Mouse (Mus musculus) Muller cell, postnatal 12 days (primary cell): ENCODE data around the gene Srgap2.
"Not testable (repeated sequence)": the region's sequence is repeated elsewhere in the genome, so short reads cannot be mapped to it uniquely, and the experiment has no call there.

Experiments
- DNase-seq: peaks from one replicate; pipeline ENCODE4 v3.0.0-alpha.2; 2015; ENCODE audit errors: inconsistent ontology term

Gene Srgap2

DNA sequence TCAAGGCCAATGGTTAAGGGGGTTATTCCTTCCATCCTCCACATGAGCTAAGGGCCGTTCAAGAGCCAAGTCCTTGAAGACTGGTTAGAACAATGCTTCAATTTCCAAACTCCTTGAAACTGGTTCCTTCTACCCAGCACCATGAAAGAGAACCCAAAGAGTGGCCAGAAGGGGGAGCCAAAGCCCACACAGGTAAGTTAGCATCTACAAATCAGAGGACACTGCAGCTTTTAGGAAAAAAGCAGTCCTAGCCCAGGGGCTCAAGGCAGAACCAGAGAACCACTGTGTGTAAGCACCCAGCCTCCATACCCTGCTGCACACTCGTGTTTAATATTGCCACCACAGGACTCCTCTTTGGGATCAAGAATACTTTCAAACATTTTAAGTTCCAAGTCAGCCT, 236.5 kb downstream of the Srgap2 start:
- DNase-seq = peak; percentile 26

- DNase-seq = no peak
These were observed 238.2 kb downstream of the Srgap2 start for GRCm38 (mm10) chr1:131288938-131289337.

DNA sequence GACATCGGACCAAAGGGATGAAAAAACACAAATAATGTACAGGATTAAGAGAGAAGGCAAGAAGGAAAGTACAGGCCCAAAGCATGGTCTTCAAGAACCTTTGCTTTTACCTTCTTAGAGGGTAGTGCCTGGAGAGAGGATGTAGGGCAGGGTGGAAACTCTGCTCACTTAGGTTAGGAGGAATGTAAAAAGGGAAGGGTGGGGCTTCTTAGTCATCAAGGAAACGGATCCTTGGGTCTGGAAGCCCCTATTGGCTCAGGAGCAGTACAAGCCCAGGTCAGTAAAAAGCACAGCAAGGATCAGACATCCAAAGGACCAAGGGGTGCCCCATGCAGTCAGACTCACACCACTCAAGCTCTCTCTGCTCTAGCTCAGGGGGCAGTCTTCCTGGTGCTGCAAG, 239.9 kb downstream of the Srgap2 start:
- DNase-seq = no peak

DNA sequence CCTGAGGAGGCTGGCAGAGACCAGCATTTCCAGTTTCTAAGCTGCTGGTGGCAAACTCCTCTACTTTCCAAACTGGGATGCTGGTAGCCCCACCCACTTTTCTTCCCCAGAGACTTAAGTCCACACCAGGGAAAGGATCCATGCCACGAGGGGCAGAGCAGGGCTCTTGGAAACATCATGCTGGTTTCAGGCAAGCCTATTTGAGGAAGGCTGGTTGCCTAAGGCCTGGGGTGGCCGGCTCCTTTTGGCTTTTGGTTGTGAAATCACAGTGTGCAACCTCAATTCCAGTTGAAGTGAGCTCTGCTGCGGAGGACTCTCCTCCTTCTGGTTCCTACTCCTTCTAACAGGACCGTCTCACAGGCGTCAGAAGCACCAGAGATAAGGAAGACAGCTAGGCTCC, 240.3 kb downstream of the Srgap2 start:
- no peak for DNase-seq

DNA sequence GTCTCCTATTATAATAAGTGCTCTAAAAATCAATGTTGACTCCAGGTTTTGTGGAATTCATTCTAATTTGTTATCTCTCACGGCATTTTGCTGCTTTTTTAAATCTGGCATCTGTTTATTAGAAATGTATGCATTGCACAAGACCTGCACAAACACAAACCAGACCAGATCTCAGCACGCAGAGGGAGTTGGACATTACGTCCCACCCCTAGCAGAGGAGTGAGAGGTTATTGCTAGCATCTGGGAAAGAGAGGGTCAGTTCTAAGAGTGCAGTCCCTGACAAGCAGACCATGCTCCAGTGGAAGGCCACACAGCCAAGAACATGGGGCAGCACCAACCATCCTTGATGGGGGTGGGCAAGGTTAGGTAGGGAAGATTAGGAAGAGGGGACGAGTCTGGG, 242.5 kb downstream of the Srgap2 start:
- no peak for DNase-seq

DNA sequence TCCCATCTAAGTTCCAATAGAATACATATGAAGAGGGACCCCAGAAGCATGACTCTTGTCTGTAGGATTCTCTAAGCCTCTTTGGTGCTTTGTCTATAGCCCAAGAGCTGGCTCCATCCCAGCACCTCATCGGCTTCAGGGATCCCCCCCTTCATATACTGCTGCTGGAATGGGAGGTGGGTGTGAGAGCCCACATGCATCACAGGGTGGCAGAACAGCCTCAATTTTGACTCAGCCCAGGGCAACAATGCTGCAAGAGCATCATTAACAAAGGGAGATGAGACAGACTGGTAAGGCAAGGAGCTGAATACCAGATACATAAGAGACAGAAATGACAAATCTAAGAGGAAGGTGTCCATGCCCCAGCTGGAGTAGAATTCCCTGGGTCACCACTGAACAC, 243.0 kb downstream of the Srgap2 start:
- no peak for DNase-seq

DNA sequence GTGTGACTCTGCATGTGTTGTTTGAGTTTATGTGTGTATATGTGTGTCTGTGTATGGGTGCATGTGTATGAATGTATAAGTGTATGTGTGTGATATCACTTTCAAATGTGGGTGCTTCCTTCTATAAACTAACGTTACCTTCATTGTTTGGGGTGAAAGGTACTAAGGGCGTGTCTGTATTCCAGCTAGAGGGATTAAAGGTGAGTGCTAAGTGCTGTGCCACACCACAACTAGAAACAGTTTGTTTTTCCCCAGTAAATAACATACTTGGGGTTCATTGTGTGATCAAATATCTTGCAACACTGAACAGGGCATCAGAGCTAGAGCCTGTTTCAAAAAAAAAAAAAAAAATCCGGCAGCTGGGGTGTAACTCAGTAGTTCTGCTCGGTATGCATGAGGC, 245.4 kb downstream of the Srgap2 start:
- DNase-seq = no peak

GRCm38 (mm10) chr1:131280280-131280679, 246.9 kb downstream of the Srgap2 start:
- DNase-seq = no peak

DNA sequence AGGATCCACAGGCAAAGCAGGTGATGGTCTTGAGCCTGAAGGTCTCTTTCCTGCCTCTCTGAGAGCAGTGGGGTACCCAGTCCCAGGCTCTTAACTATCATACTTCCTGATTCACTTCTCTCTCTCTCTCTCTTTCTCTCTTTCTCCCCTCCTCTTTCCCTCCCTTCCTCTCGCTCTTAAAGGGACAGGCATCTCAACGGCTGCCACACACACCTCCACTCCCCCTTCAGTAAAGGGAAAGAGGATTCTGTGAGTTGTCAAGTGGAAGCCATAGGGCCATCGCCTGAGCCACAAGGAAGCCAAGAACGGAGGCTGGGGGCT, 247.7 kb downstream of the Srgap2 start, which contains the start of gene Ikbke:
TSS of gene Ikbke (minus strand) at position 151 of the 321 bp plus-strand sequence.
- DNase-seq = no peak

DNA sequence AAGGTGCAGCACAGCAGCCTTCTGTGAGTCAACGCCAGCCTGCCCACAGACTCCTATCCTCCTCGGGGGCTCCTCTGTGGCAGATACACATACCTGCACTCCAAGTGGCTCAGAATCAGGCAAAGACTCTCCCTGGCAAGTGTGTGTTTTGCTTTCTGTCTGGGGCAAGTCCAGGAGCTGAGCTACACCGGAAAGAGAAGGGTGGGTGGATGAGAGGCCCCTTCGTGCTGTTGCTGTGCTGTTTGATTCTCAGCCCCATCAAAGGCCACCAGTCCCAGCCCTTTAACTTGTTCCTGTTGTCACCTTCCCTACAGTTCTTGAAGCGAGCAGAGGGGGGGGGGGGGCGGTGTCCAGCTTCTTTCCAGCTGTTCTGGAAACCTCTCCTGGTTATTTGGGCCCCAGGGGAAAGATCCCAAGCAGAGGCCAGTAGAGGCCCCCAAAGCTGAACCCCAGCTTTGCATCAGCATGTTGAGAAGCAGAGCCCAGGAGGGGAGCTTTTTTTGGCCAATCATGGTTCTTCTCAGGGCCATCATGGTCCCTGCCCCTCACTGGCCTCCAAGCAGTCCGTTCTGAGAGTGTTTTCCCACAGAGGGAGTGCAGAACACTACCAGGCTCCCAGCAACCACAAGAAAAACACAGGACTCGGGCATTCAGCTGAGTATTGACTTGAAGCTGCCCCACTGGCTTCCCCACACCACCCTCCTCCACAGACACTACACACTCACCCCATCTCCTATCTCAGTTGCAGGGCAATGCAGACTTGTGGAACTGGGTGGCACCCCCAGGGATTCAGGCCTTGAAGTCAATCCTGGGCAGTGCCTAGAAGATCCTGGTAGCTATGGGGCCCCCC, 248.3 kb downstream of the Srgap2 start:
- DNase-seq = peak; percentile 20

- DNase-seq = no peak
These were observed 250.3 kb downstream of the Srgap2 start for GRCm38 (mm10) chr1:131276831-131277230.

DNA sequence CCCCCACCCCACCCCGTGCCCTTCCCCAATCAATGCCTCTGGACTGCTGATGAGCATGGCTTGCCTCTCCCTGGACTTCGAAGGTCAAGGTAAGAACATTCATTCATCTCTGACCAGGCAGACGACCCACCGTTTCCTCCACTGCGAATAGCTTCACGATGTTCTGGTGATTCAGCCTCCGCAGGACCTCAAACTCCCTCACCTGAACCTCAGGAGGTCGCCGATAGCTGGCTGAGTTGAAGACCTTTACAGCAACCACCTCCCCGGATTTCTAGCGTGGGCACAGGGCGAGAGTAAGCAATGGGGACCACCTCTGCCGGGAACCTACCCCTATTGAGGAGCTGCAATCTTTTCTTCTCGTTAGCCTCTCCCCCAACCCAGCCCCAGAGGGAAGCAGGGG, 251.6 kb downstream of the Srgap2 start:
- no peak for DNase-seq

DNA sequence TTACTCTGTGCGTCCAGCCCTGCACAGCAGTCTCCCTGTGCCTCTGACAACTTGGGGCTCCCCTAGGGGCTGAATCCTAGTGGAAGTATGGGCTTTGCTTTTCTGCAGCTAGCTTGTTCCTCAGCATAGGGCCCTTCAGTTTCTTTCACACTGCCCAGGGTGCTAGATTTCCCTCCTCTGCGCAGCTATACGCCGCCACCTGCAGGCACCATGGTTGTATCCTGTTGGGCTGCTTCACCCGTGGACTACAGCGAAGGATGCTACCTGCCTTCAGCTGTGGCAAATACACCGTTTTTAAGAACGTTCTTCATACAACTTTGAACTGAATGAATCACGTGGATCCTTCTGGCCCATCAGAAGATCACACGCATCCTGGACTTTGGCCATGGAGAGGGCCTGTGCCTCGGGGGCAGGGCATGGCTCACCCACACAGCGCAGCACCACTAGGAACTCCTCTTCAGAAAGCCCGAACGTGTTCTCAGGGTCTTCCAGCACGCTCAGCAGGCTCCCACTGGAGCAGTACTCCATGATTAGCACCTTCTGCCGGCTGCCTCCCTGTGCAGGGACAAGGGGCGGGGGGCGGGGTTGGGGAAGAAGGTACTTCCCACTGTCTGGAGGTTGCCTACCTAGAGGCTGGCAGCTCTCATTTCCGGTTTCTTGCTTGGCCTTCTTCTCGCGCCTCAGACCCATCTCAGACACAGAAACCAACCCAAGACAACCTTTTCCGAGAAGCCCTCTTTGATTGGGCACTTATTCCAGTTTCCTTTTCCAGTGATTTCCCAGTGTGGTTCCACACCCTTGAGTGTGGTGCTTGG, 252.2 kb downstream of the Srgap2 start:
- DNase-seq = no peak

DNA sequence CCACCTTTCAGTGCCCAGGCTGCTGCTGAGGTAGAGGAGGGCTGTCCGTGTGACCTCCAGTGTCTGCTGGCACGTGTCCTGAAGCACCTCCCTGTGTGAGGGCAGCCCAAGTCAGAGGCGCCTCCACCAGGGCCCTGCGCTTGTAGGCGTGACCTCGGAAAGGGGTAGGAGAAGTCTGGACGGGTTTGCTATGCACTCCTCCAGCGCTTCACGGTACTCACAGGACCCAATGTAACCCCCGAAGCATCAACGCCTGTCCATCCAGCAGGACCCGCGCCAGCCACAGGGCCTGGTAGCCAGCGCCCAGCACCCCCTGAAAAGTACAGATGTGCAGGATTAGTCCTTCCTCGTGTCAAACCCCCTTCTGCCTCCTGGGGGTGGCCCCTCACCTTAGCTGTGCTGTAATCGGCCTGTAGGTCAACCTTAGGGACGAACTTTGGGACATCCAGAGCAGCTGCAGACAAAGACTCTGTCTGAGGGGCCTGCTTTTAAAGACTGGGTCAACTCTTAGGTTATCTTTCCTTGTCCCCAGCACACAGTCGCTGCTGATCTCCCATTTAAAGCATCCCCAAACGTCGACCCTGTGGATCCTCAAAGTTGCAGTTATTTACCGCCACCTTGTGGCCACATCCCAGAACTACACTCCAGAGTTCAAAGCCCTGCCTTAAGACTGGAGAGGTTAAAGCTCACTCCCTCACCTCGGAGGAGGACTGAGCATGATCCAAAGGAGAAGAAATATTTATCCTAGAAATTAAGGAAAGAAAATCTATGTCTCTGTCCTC, 257.2 kb downstream of the Srgap2 start:
- DNase-seq = peak; percentile 40

GRCm38 (mm10) chr1:131268776-131269175, 258.4 kb downstream of the Srgap2 start:
- no peak for DNase-seq

- DNase-seq = no peak
These were observed 263.2 kb downstream of the Srgap2 start for GRCm38 (mm10) chr1:131263905-131264304.

DNA sequence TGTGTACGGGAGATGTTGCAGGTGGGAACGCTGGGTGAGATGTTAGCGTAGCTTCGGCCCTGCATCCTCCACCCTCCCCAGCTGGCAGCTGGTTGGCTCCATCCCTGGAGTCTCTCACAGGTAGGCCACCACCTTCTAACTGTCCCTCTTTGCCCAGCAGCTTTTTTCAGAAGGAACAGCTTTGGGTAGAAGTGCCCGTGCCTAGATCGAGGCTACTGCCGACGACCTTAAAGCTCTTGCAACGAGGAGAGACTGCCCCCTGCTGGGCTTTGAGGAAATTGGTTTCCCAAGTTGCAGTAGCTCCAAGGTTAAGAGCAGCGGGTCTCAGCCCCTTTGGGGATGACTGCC, 266.9 kb downstream of the Srgap2 start:
- DNase-seq = peak; percentile 62

- DNase-seq = no peak
These were observed 267.4 kb downstream of the Srgap2 start for GRCm38 (mm10) chr1:131259632-131260308.

GRCm38 (mm10) chr1:131257288-131257687, 269.9 kb downstream of the Srgap2 start:
- DNase-seq = no peak

- not testable (repeated sequence) for DNase-seq
These were observed 274.5 kb downstream of the Srgap2 start for GRCm38 (mm10) chr1:131252516-131253250.
